Mouse (Mus musculus) heart, adult 2 months (tissue): ENCODE measurements around the gene Nipa1.

Source experiments
- CTCF ChIP-seq: fragments of 200-600 bp; IDR thresholded peaks from 2 replicates; pipeline ENCODE4 v1.8.1; 2022; ENCODE audit warnings: antibody characterized with exemption, mild to moderate bottlenecking, moderate library complexity
- EP300 ChIP-seq: fragments of 200-500 bp; IDR thresholded peaks from 2 replicates; pipeline ENCODE4 v1.6.1; 2011; ENCODE audit warnings: low read depth, low read length, control low read depth; ENCODE audit not compliant: insufficient read depth

GRCm38 (mm10) chr7:55981511-55981910, 38.2 kb downstream of the Nipa1 start:
- TF ChIP-seq EP300 = no peak
- TF ChIP-seq CTCF = no peak
